Mouse (Mus musculus): Measurements from ENCODE around the gene Thbd. TPM values are rescaled to one million over a fixed set of nuclear protein-coding genes. Genes with fewer than 3 reads are reported as not detected.

Gene Thbd
- total RNA-seq (2014; rRNA removed; ENCODE audit: low replicate concordance) = 50.6 and 52.6 TPM in 2 replicates
- 15.6 and 16.5 TPM in 2 replicates for polyA plus RNA-seq (2015; fragmentation: Nextera tagmentation; extraction: Ambion mirVana)

DNA sequence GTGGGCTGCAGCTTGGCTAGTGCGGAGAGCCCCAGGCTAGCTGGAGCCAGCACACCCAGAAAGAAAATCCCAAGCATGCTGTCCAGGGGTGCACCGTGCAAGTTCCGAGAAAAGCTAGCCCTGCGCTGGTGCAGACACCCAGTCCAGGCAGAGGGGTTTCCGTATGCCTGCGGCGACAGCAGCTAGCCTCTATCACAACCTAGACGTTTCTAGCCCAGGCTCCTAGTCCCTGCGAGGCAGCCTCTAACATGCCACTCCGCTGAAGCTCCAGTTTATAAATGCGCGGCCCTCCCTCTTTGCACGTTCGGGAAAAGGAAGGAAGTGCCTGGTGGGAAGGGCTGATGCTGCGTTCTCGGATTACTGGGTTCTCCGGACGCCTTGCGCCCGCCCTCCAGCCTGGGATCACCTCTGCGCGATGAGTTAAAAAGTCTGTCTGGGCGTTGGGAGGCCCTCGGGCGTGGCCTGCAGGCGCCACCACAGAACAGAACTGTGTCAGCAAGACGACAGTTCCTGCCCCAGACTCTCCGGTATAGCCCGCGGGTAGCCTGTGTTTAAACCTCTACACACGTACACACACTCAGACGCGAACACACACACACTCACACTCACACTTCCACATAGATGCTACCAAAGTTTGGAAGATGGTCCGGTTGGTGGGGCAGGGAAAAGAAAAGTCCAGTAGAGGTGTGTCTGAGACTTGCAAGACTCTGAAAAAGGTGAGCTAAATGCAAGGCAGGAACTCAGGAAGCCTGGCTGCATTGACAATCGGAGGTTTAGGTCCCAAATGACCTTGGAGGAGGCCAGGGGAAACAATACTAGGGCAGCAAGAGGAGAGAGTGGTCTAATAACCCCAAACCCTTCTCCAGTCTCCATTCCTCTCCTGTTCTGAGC is at the start of gene Thbd:
Gene Thbd, minus strand, starts transcription at position 319 of the 891 bp plus-strand sequence.
- Histone ChIP-seq H3K4me2 (ENCODE audit: low read depth, low read length) (peak within 1 kb of the TSS; percentile 73), H3K4me1 (ENCODE audit: control insufficient read depth, insufficient read depth) (peaks cover 6% of the 10 kb centered on the region; the same call in 1 of the 2 replicates), H3K9ac (replicated peaks; ENCODE audit: low read depth, low read length) (peak within 1 kb of the TSS; percentile 61), H3K36me3 (replicated peaks; ENCODE audit: control insufficient read depth, insufficient read depth, low read length) (no peaks in the 10 kb centered on the region), H3K27ac (ENCODE audit: low read depth) (peak within 1 kb of the TSS; percentile 79), H3K27me3 (ENCODE audit: control insufficient read depth, insufficient read depth, low read length) (peaks cover 24% of the 10 kb centered on the region), H3K4me3 (ENCODE audit: low read depth, low read length) (peak within 1 kb of the TSS; percentile 60), H3K9me3 (replicated peaks; ENCODE audit: control insufficient read depth, low read length) (no peaks in the 10 kb centered on the region)
- DNase-seq (ENCODE audit: low spot score) (peak; percentile 57), ATAC-seq (ENCODE audit: insufficient read depth, low read depth) (peak; percentile 69)
- TF ChIP-seq EP300 (IDR thresholded peaks at IDR 0.05; ENCODE audit: low read depth) (peak; percentile 26; the same call in 1 of the 2 replicates), CTCF (IDR thresholded peaks at IDR 0.05; ENCODE audit: low read depth) (no peak)
- 3% methylated on average over 34 of the region's 35 CpGs for WGBS

DNA sequence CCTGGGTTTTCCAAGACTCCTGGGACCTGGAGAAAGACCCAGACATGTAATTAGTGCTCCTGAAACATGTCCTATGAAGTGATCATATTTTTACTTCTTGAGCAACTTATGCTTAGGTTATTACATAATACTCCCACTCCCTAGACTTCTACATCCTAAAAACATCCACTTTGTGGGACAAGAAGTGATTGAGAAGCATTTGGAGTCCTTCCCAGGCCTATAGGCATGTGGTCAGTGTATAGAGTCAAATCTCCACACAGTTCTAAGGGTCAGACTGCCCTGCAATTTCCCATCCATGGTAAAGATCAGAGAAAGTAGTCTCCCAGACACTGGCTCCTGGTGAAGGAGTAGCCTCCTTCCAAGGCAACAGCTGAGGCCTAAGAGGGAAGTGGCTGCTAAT is 47.4 kb upstream of the Thbd start:
- H3K9me3 ChIP-seq (replicated peaks; ENCODE audit: control insufficient read depth, low read length) = no peaks in the 10 kb centered on the region
- no peak overlapping the region for H3K4me2 ChIP-seq (ENCODE audit: low read depth, low read length)
- peaks cover 4% of the 10 kb centered on the region; the same call in 1 of the 2 replicates for H3K4me1 ChIP-seq (ENCODE audit: control insufficient read depth, insufficient read depth)
- DNase-seq (ENCODE audit: low spot score) (no peak), ATAC-seq (ENCODE audit: insufficient read depth, low read depth) (no peak)
- no peak overlapping the region for H3K27ac ChIP-seq (ENCODE audit: low read depth)
- no peaks in the 10 kb centered on the region for H3K27me3 ChIP-seq (ENCODE audit: control insufficient read depth, insufficient read depth, low read length)
- no peak overlapping the region for H3K9ac ChIP-seq (replicated peaks; ENCODE audit: low read depth, low read length)
- no peak overlapping the region for H3K4me3 ChIP-seq (ENCODE audit: low read depth, low read length)
- H3K36me3 ChIP-seq (replicated peaks; ENCODE audit: control insufficient read depth, insufficient read depth, low read length) = no peaks in the 10 kb centered on the region
- TF ChIP-seq CTCF (IDR thresholded peaks at IDR 0.05; ENCODE audit: low read depth) (no peak), EP300 (IDR thresholded peaks at IDR 0.05; ENCODE audit: low read depth) (no peak)

DNA sequence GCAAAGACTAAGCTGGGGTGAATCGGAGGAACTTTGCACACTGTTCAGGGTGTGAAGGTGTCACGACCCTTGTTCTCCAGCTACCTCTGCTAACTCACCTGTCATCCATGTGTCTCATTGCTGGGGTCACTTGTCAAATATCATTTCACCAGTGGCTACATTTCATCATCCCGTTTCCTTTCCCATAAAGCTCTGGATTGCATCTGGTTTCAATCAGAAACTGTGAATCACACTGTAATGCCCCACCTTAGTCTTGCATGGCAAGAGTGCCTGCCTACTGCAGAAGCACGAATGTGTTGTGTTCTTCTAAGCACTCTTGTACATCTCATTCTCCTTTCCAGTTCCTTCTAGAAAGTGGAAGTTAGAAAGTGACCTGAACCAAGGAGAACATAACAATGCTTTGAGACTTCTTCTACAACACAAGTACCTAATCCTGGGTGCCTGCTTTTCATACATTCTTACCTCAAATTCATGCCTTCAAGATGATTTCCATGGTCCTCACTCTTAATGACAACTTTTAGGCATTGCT is 46.1 kb upstream of the Thbd start:
- H3K4me2 ChIP-seq (ENCODE audit: low read depth, low read length) = no peak overlapping the region
- no peaks in the 10 kb centered on the region for H3K36me3 ChIP-seq (replicated peaks; ENCODE audit: control insufficient read depth, insufficient read depth, low read length)
- no peak overlapping the region for H3K4me3 ChIP-seq (ENCODE audit: low read depth, low read length)
- H3K9me3 ChIP-seq (replicated peaks; ENCODE audit: control insufficient read depth, low read length) = no peaks in the 10 kb centered on the region
- ATAC-seq (ENCODE audit: insufficient read depth, low read depth) (no peak), DNase-seq (ENCODE audit: low spot score) (no peak)
- no peak overlapping the region for H3K9ac ChIP-seq (replicated peaks; ENCODE audit: low read depth, low read length)
- TF ChIP-seq EP300 (IDR thresholded peaks at IDR 0.05; ENCODE audit: low read depth) = no peak
- TF ChIP-seq CTCF (IDR thresholded peaks at IDR 0.05; ENCODE audit: low read depth) = no peak
- H3K27ac ChIP-seq (ENCODE audit: low read depth) = no peak overlapping the region
- H3K4me1 ChIP-seq (ENCODE audit: control insufficient read depth, insufficient read depth) = peaks cover 4% of the 10 kb centered on the region; the same call in 1 of the 2 replicates
- 62% methylated on average over 4 of the region's 4 CpGs for WGBS
- no peaks in the 10 kb centered on the region for H3K27me3 ChIP-seq (ENCODE audit: control insufficient read depth, insufficient read depth, low read length)

DNA sequence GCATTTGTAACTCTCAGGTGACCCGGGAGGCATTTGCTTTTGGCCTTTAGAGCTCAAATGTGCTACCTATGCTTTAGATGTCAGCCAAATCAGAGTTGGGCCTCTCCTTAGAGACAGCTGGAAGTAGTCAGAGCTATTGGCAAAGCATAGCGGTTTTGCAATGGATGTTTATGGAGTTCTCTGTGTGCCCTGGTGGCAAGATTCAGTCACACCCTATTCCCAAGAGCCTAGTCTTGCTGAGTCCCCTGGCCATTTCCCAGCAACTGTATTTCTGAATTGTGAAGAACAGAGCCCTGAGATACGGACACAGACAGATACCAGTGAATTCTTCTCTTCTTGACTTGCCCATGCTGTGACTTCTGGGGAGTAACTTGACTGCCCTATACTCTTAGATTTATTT is 45.1 kb upstream of the Thbd start:
- no peak for DNase-seq (ENCODE audit: low spot score)
- no peaks in the 10 kb centered on the region for H3K27me3 ChIP-seq (ENCODE audit: control insufficient read depth, insufficient read depth, low read length)
- H3K4me3 ChIP-seq (ENCODE audit: low read depth, low read length) = no peak overlapping the region
- no peak for ATAC-seq (ENCODE audit: insufficient read depth, low read depth)
- H3K36me3 ChIP-seq (replicated peaks; ENCODE audit: control insufficient read depth, insufficient read depth, low read length) = no peaks in the 10 kb centered on the region
- 87% methylated on average over 3 of the region's 3 CpGs for WGBS
- TF ChIP-seq CTCF (IDR thresholded peaks at IDR 0.05; ENCODE audit: low read depth) (no peak), EP300 (IDR thresholded peaks at IDR 0.05; ENCODE audit: low read depth) (no peak)
- H3K9ac ChIP-seq (replicated peaks; ENCODE audit: low read depth, low read length) = no peak overlapping the region
- no peak overlapping the region for H3K4me2 ChIP-seq (ENCODE audit: low read depth, low read length)
- no peak overlapping the region for H3K27ac ChIP-seq (ENCODE audit: low read depth)
- H3K4me1 ChIP-seq (ENCODE audit: control insufficient read depth, insufficient read depth) = peaks cover 4% of the 10 kb centered on the region; the same call in 1 of the 2 replicates
- H3K9me3 ChIP-seq (replicated peaks; ENCODE audit: control insufficient read depth, low read length) = no peaks in the 10 kb centered on the region

DNA sequence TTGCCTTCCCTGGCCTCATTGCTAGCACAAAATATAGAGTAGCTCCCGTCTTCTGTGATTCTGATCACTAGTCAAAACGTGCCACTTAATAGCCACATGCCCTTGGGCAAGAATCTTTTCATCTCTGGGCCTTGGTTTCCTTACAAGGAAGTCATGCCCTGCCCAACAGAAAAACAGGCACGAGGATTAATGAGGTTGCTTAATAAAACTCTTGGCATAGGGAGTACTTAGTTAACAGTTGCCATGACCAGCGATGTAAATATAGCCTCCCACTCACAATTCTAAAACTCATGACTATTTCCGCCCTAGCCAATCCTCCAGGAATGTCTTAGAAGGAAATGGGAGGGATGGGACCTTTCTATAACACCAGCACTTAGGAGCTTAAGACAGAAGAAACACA is 43.5 kb upstream of the Thbd start:
- TF ChIP-seq EP300 (IDR thresholded peaks at IDR 0.05; ENCODE audit: low read depth) = no peak
- TF ChIP-seq CTCF (IDR thresholded peaks at IDR 0.05; ENCODE audit: low read depth) = no peak
- Histone ChIP-seq H3K9me3 (replicated peaks; ENCODE audit: control insufficient read depth, low read length) (no peaks in the 10 kb centered on the region), H3K4me2 (ENCODE audit: low read depth, low read length) (no peak overlapping the region), H3K27ac (ENCODE audit: low read depth) (peak overlapping the region; percentile 51; the same call in 1 of the 2 replicates), H3K27me3 (ENCODE audit: control insufficient read depth, insufficient read depth, low read length) (no peaks in the 10 kb centered on the region), H3K9ac (replicated peaks; ENCODE audit: low read depth, low read length) (no peak overlapping the region), H3K36me3 (replicated peaks; ENCODE audit: control insufficient read depth, insufficient read depth, low read length) (no peaks in the 10 kb centered on the region), H3K4me3 (ENCODE audit: low read depth, low read length) (no peak overlapping the region), H3K4me1 (ENCODE audit: control insufficient read depth, insufficient read depth) (peaks cover 4% of the 10 kb centered on the region; the same call in 1 of the 2 replicates)
- no peak for ATAC-seq (ENCODE audit: insufficient read depth, low read depth)
- DNase-seq (ENCODE audit: low spot score) = peak; percentile 35
- WGBS = 56% methylated on average over 5 of the region's 5 CpGs

All from heart, postnatal 0 days (tissue).